Mouse (Mus musculus) T-helper 2 cell (primary cell): ENCODE results near the gene Synpo2.

ENCODE experiments used
- in situ Hi-C: fragments of 300-600 bp; cut with MboI, MseI; formaldehyde crosslinking; loops from one replicate; pipeline ENCODE4 v1.15.1; 2025; ENCODE audit warnings: high pct_unique_total_duplicates

The Synpo2 gene

GRCm38 (mm10) chr3:123205485-123205884 lies 30.5 kb downstream of the Synpo2 start:
- in situ Hi-C loops: loop anchor here (25.0 kb wide), 1 partner anchor 1057 kb away; no protein-coding TSS in a partner anchor

- in situ Hi-C loops: loop anchor here (25.0 kb wide), 1 partner anchor 1057 kb away; no protein-coding TSS in a partner anchor
Observed at GRCm38 (mm10) chr3:123205065-123205464, 30.9 kb downstream of the Synpo2 start.

DNA sequence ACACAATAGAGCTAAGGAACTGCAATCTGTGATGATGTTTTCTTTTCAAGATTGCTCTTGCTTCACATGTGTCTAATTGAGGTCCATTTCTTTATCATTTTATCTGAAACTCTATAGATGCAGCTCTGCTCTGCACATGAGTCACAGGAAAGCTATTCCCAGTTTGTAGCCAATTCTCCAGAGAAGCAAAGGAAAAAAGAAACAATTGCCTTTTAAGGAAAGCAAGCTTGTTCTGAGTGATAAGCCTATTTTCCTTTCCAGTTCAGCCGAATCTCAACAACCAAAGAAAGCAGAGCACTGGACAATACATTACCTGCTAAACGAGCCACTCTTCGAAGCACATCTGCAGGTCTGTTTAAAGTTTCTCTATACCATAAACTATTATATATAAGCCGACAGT lies 31.3 kb downstream of the Synpo2 start:
- in situ Hi-C loops: loop anchor here (25.0 kb wide), 1 partner anchor 1058 kb away; no protein-coding TSS in a partner anchor

- in situ Hi-C loops: loop anchor here (25.0 kb wide), 1 partner anchor 1061 kb away; no protein-coding TSS in a partner anchor
Observed at GRCm38 (mm10) chr3:123201798-123202197, 34.2 kb downstream of the Synpo2 start.

GRCm38 (mm10) chr3:123193740-123194139 lies 42.2 kb downstream of the Synpo2 start:
- in situ Hi-C loops: no loop called here

DNA sequence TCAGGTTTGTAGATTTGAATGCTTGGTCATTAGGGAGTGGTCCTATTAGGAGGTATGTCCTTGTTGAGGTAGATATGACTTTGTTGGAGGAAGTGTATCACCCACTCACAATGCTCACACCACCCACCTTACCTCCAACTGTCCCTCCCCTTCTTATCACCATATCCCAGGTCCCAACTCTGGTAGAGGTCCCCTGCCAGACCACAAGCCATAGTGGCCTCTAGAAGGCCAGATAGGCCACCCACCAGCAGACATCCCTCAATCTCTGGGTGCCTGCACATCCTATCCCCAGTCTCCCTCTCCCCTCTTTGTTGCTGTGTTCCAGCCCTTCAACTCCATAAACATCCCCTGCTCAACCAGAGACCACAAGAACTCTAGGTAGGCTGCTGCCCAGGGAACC lies 44.3 kb downstream of the Synpo2 start:
- in situ Hi-C loops: no loop called here

DNA sequence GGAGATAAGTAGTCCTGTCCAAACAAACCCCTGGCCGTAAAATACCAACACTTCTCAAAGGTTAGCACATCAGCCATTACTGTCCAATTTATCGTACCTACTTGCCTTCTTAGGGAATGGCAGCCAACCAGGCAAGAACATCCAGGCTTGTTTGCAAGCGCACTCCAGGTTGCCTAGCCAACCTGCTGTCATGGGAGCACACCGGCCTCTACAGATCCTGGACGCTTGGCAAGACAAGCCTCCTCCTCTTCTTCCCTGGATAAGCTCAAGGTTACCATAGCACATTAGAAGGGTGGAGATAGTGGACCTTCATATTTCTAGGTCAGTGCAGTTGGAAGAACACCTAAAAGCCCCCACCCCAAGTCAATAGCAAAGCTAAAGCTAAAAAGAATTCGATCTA lies 45.6 kb downstream of the Synpo2 start:
- in situ Hi-C loops: no loop called here

DNA sequence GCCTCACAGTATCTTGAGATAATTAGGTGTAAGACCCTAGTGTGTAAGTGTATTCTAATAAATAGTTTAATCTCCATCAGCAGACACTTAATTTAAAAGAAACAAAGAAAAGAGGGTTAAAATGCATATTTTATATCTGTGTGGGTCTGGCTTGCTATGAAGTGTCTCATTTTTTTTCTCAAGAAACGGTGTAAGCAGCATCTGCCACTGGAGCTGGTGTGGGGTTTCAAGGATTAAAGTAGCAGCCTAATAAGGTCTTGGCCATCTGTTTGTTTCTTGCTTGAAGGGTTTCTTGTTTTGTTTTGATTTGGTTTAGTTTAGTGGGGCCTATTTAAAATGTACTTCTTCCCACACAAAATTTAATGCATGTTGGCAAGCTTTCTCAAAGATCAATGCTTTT lies 46.1 kb downstream of the Synpo2 start:
- in situ Hi-C loops: no loop called here

DNA sequence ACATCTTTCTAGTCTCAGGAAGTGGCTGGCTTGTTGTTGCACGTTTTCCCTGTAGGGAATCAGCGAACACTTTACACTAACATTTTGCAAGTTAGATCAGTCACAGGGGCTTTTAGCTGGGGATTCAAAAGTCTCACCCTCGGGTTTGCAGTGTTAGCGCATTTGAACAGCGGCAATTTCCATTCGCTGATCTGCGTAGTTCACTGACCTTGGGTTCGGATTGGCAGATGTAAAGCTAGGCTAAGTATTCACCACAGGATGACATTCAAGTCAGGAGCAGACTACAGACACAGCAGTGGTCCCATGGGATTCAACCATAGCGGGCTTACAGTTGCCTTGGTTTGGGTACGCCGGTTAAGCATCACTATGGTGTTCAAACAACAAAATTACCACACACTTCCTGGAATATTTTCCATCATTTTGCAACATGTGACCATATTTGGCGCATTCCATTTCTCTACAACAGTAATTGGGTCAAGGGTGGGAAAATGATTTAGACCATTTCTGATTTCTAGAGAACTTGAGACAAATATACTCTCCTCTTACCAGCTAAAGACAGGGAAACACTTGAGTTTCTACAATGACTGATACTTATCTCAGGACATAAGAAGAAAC lies 47.2 kb downstream of the Synpo2 start:
- in situ Hi-C loops: no loop called here

DNA sequence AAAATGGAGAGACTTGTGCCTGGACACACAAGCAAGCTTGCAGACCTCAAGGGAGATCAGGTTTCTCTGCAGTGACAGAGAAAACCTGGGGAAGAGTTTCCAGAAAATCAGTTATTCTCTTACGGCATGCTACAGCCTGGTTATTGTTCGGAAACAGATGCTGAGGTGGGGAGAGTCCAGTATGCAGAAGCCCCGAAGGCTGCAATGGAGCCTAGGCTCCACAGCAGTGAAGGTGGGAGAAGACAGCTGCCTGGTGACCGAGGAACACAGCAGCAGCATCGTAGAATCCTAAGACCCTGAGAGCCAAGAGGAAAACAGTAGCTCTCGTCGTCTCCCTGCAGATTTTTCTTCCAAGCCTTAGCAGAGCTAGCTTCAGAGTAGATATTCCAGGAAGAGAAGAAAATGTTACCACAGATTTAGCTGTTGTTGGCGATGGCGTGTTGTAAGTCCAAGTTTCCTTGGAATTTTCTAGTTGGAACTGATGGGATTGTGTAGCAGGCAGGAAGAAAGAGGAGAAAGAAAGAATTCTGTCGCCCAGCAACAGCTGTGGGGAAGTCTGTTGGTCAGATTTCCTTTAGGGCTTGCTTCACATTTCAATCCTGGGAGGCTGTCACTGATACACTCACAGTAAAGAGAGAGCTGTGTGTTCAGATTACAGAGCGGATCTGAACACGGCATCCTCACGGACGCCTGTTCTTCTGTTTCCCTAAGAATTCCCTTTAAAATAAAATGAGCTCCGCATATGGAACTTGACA lies 48.4 kb downstream of the Synpo2 start:
- in situ Hi-C loops: no loop called here

GRCm38 (mm10) chr3:123185238-123185925 lies 50.6 kb downstream of the Synpo2 start:
- in situ Hi-C loops: no loop called here

DNA sequence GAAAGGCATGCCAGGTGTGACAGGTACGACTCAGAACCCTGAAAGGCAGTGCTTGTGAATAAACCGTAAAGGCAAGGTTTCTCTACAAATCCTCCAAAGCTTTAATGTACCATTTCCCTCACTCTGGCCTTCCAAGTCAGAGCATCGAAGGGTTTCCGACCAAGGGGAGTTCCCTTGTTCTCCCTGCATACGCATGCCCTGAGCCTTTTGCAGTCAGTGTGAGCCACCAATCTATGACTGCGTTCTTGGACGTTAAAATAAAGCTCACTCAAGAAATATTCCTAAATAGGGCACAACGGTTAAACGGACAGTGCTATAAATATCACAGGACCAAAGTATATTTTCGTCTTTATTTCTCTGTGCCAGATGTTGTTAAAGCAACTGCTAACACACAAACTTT lies 51.7 kb downstream of the Synpo2 start:
- in situ Hi-C loops: no loop called here

DNA sequence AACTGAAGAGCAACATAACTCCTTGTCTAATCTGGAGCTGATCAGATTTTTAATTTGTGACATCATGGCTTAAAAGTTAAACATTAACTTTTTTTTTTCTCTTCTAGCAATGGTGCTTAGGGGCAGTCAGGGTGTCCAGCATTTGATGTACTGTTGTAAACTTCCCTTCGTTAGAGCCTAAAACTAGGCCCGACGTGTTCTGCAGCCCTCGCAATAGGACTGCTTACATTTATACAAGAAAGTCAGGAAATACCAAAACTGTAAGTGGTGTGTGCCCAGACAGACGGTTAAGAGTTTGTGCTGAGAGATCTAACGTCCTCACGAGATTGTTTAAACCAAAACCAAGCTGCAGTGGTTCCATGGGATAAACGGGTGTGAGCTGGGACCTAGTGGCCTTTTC lies 56.4 kb downstream of the Synpo2 start:
- in situ Hi-C loops: no loop called here

DNA sequence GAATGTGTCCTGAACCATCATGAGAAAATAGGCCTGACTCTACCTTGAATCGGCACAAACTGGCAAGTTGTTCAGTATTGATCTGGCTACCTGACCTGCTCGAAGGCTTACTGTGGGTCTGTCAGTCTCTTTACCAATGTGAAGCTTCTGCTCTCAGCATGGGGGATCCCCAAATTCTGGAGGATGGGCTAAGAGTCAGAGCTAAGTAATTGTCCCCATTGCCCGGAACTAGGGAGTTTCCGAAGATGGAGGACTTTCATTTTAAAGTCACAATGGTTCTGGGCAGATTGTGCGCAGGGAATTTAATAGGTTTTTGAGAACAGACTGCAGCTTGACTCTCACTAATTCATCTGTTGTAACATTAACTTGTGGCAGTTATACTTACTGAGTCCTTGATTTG lies 56.9 kb downstream of the Synpo2 start:
- in situ Hi-C loops: no loop called here

GRCm38 (mm10) chr3:123178420-123178819 lies 57.5 kb downstream of the Synpo2 start:
- in situ Hi-C loops: no loop called here

GRCm38 (mm10) chr3:123176366-123177334 lies 59.3 kb downstream of the Synpo2 start:
- in situ Hi-C loops: no loop called here

- in situ Hi-C loops: no loop called here
Observed at GRCm38 (mm10) chr3:123175142-123175541, 60.8 kb downstream of the Synpo2 start.

GRCm38 (mm10) chr3:123174379-123174697 lies 61.6 kb downstream of the Synpo2 start:
- in situ Hi-C loops: no loop called here

- in situ Hi-C loops: no loop called here
Observed at GRCm38 (mm10) chr3:123173553-123174378, 62.2 kb downstream of the Synpo2 start.

DNA sequence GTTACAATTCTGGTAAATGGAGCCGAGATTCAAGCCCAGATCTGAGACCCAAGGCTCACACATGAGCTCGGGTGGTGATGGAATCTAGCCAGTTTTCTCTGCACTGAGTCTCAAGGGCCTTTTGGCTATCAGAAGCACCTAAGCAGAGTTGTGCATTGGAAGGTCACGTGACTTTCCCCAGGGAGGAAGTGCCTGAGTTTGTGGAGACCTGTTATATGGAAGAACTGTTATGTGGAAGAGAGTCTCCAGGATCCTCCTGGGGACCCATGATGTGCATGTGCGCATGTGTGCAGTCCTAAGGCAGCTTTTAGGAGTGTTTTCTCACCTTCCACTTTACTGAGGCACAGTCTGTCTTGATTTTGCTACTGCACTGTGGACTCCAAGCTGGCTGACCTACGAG lies 63.8 kb downstream of the Synpo2 start:
- in situ Hi-C loops: no loop called here

DNA sequence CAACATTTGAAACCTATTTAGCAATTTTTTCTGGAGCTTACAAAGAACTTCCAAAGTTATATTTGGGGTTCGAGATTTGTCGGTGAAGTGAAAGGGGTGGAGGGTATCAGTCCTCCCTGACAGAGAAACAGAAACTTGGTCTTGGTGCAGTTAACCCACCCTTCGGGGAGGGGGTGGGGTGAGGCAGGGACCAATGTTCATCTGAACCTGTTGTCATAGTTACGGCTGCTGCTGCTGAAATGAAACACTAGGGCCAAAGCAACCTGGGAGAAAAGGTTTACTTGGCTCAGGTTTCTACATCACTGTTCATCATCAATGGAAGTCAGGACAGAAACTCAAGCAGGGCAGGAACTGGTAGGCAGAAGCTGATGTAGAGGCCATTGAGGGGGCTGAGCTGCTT lies 66.6 kb downstream of the Synpo2 start:
- in situ Hi-C loops: no loop called here
